In the genomic region with DNA sequence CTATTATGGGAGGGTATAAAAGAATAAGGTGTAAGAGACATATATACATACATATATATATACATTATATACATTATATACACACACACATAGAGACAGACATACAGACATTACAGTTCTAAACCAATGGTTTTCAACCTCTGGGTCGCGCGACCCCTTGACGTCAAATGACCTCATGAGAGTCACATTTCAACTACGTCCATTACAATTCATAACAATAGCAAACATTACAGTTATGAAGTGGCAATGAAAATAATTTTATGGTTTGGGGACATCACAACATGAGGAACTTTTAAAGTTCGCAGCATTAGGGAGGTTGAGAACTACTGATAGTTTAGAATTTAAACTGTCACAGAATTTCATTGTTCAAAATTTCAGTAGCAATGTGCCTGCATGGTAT, we compare ENCODE assay signal across 10 mouse cellular contexts. TPM values are rescaled to one million over a fixed set of nuclear protein-coding genes. Genes with fewer than 3 reads are reported as not detected.
DNase-seq lines count a peak whose midpoint lies in the region; ATAC-seq and TF ChIP-seq lines count a peak whose summit lies in the region.
"Had no signal": no experiment of that assay in that cellular context is flagged by ENCODE, and none has a peak within 500 bp of the region (broad histone marks: within the 10 kb centered on the region; RNA-seq: fewer than 3 reads in every experiment).

No protein-coding gene starts in this region.

- no peak for TF ChIP-seq EP300 in lung, postnatal 0 days (IDR thresholded peaks at IDR 0.05)
- TF ChIP-seq EP300 in stomach, postnatal 0 days (optimal IDR thresholded peaks at IDR 0.05) = no peak

- intact Hi-C loops in gastrocnemius, adult 2 months (cut with DNase I) = loop anchor here (2.0 kb wide), 1 partner anchor 45 kb away; no protein-coding TSS in a partner anchor

- no peak for TF ChIP-seq CTCF in gastrocnemius, adult 2 months (IDR thresholded peaks at IDR 0.05)
- no peak for TF ChIP-seq CTCF in lung, postnatal 0 days (IDR thresholded peaks at IDR 0.05)
- TF ChIP-seq CTCF in stomach, postnatal 0 days (IDR thresholded peaks at IDR 0.05; ENCODE audit: low read depth) = no peak

- H3K9ac ChIP-seq in lung, postnatal 0 days (replicated peaks; ENCODE audit: low read depth) = peak overlapping the region; percentile 98
- H3K9ac ChIP-seq in liver, embryonic 12.5 days = 0 out of 2 replicates have a peak overlapping the region, but pooled peaks have one; percentile 91
- peak overlapping the region; percentile 93; the same call in 1 of the 2 replicates for H3K9ac ChIP-seq in stomach, postnatal 0 days (ENCODE audit: low read length)

- DNase-seq in gastrocnemius, adult 2 months = no peak
- no peak for DNase-seq in gastrocnemius, adult 18-20 months (ENCODE audit: low spot score)
- no peak for DNase-seq in lung, postnatal 0 days (ENCODE audit: low spot score)
- no peak for DNase-seq in lung, postnatal 4 days
- DNase-seq in stomach, postnatal 0 days (ENCODE audit: low spot score) = no peak
- no peak for DNase-seq in adrenal gland, adult 2 months
- DNase-seq: gastrocnemius, postnatal 25 days had no signal

- H3K9me3 ChIP-seq in lung, postnatal 0 days (ENCODE audit: low read length) = no peaks in the 10 kb centered on the region
- H3K9me3 ChIP-seq in liver, embryonic 12.5 days (replicated peaks) = no peaks in the 10 kb centered on the region
- H3K9me3 ChIP-seq in stomach, postnatal 0 days (ENCODE audit: control insufficient read depth, low read length) = no peaks in the 10 kb centered on the region

- no peaks in the 10 kb centered on the region for H3K4me1 ChIP-seq in lung, postnatal 0 days (ENCODE audit: insufficient read depth, low read depth, low read length)
- peaks cover 23% of the 10 kb centered on the region for H3K4me1 ChIP-seq in liver, embryonic 12.5 days
- H3K4me1 ChIP-seq in stomach, postnatal 0 days (replicated peaks; ENCODE audit: control insufficient read depth, insufficient read depth) = no peaks in the 10 kb centered on the region

- WGBS in lung, postnatal 0 days = 57% methylated on average over 6 of the region's 6 CpGs
- 77% methylated on average over 6 of the region's 6 CpGs for WGBS in liver, embryonic 12.5 days (ENCODE audit: insufficient replicate concordance)
- 63% methylated on average over 6 of the region's 6 CpGs for WGBS in stomach, postnatal 0 days

- H3K4me2 ChIP-seq in lung, postnatal 0 days (replicated peaks; ENCODE audit: low read depth, low read length) = peak overlapping the region; percentile 67
- peak overlapping the region; percentile 98 for H3K4me2 ChIP-seq in liver, embryonic 12.5 days
- peak overlapping the region; percentile 63 for H3K4me2 ChIP-seq in stomach, postnatal 0 days (replicated peaks; ENCODE audit: low read depth)

- H3K4me3 ChIP-seq in gastrocnemius, adult 2 months = peak overlapping the region; percentile 85
- H3K4me3 ChIP-seq in lung, postnatal 0 days (ENCODE audit: low read depth, low read length) = peak overlapping the region; percentile 98
- peak overlapping the region; percentile 85 for H3K4me3 ChIP-seq in liver, embryonic 12.5 days
- peak overlapping the region; percentile 91 for H3K4me3 ChIP-seq in stomach, postnatal 0 days (ENCODE audit: low read depth, low read length)

- H3K36me3 ChIP-seq in lung, postnatal 0 days (ENCODE audit: insufficient read depth, low read length) = no peaks in the 10 kb centered on the region
- no peaks in the 10 kb centered on the region for H3K36me3 ChIP-seq in liver, embryonic 12.5 days
- no peaks in the 10 kb centered on the region for H3K36me3 ChIP-seq in stomach, postnatal 0 days (ENCODE audit: control insufficient read depth, insufficient read depth, low read length)

- ATAC-seq in lung, postnatal 0 days = no peak
- ATAC-seq in liver, embryonic 12.5 days = no peak
- no peak for ATAC-seq in stomach, postnatal 0 days (ENCODE audit: low FRiP score, low TSS enrichment)
- ATAC-seq in megakaryocyte-erythroid progenitor cell, adult 5-6 weeks (replicated peaks; ENCODE audit: low FRiP score, low TSS enrichment, poor library complexity, severe bottlenecking) = no peak

- H3K27me3 ChIP-seq in lung, postnatal 0 days (replicated peaks; ENCODE audit: insufficient read depth, low read length) = no peaks in the 10 kb centered on the region
- no peaks in the 10 kb centered on the region for H3K27me3 ChIP-seq in liver, embryonic 12.5 days (replicated peaks)
- H3K27me3 ChIP-seq in stomach, postnatal 0 days (ENCODE audit: control insufficient read depth, insufficient read depth, low read length) = no peaks in the 10 kb centered on the region

- H3K27ac ChIP-seq in gastrocnemius, adult 2 months = peak overlapping the region; percentile 100
- peak overlapping the region; percentile 12; the same call in 1 of the 2 replicates for H3K27ac ChIP-seq in lung, postnatal 0 days (ENCODE audit: low read length)
- no peak overlapping the region for H3K27ac ChIP-seq in liver, embryonic 12.5 days
- H3K27ac ChIP-seq in stomach, postnatal 0 days (replicated peaks) = no peak overlapping the region

RNA-seq across cellular contexts. Expression of a gene that starts 1.5 kb away (rescaled TPM):
- total RNA-seq in gastrocnemius, adult 2 months (2021) = 10 to 100 TPM; 45.6 to 62.4 TPM
- total RNA-seq in gastrocnemius, adult 18-20 months (2021) = 10 to 100 TPM; 30.7 to 44.0 TPM
- 10.8 and 11.0 TPM in 2 replicates for polyA plus RNA-seq in lung, postnatal 0 days (2015; fragmentation: Nextera tagmentation; extraction: Ambion mirVana)
- polyA plus RNA-seq in liver, embryonic 12.5 days (2016; fragmentation: Nextera tagmentation; extraction: Ambion mirVana) = 2.4 and 2.5 TPM in 2 replicates
- 1.6 and 2.0 TPM in 2 replicates for polyA plus RNA-seq in stomach, postnatal 0 days (2015; fragmentation: Nextera tagmentation; extraction: Ambion mirVana)
- total RNA-seq in adrenal gland, adult 2 months (2021) = 10 to 100 TPM in 1 of 2 experiments, 1 to 10 TPM in 1; 9.5 to 10.6 TPM
- 3.6 TPM in 2 replicates for polyA plus RNA-seq in adrenal gland, adult 2 months (2012; rRNA removed)
- total RNA-seq in megakaryocyte-erythroid progenitor cell, adult 5-6 weeks (2014; fragmentation: Nextera tagmentation) = 9.7 and 16.2 TPM in 2 replicates
- 17.3 and 18.7 TPM in 2 replicates for total RNA-seq in megakaryocyte-erythroid progenitor cell, adult 5-6 weeks (2017)

RNA-seq across cellular contexts. Expression of a gene that starts 40.8 kb away (rescaled TPM):
- 10 to 100 TPM in 1 of 2 experiments, 1 to 10 TPM in 1; 7.6 to 25.9 TPM for total RNA-seq in gastrocnemius, adult 2 months (2021)
- 10 to 100 TPM in 1 of 2 experiments, 1 to 10 TPM in 1; 8.1 to 69.3 TPM for total RNA-seq in gastrocnemius, adult 18-20 months (2021)
- polyA plus RNA-seq in lung, postnatal 0 days (2015; fragmentation: Nextera tagmentation; extraction: Ambion mirVana) = 1.9 and 2.3 TPM in 2 replicates
- 0.50 and 0.61 TPM in 2 replicates for polyA plus RNA-seq in liver, embryonic 12.5 days (2016; fragmentation: Nextera tagmentation; extraction: Ambion mirVana)
- polyA plus RNA-seq in stomach, postnatal 0 days (2015; fragmentation: Nextera tagmentation; extraction: Ambion mirVana) = 21.2 and 22.8 TPM in 2 replicates
- total RNA-seq in adrenal gland, adult 2 months (2021) = under 1 TPM; 0.35 to 0.41 TPM
- polyA plus RNA-seq in adrenal gland, adult 2 months (2012; rRNA removed) = 0.35 and 0.47 TPM in 2 replicates
- not detected in 2 replicates for total RNA-seq in megakaryocyte-erythroid progenitor cell, adult 5-6 weeks (2014; fragmentation: Nextera tagmentation)
- 0.46 and 0.56 TPM in 2 replicates for total RNA-seq in megakaryocyte-erythroid progenitor cell, adult 5-6 weeks (2017)
- total RNA-seq: neutrophil, adult 5-6 weeks had no signal

Comparison
In these comparisons a context has a peak if more than half of its experiments do, and no peak if none do; other contexts are left out.
1. H3K27ac ChIP-seq: peak in gastrocnemius, adult 2 months (single experiment) and lung, postnatal 0 days (single experiment); none in liver, embryonic 12.5 days (single experiment) and stomach, postnatal 0 days (single experiment).
2. RNA of a gene that starts 40.8 kb away (total RNA-seq): 8.1 to 69.3 TPM in gastrocnemius, adult 18-20 months and 7.6 to 25.9 TPM in gastrocnemius, adult 2 months; 0.46 to 0.56 TPM in megakaryocyte-erythroid progenitor cell, adult 5-6 weeks and 0.35 to 0.41 TPM in adrenal gland, adult 2 months; every median in the first group is over 4 times any median in the second.
3. Peak in every context shown above with its lines, with median percentiles within 50 percentile points of each other: H3K4me3 ChIP-seq, H3K4me2 ChIP-seq and H3K9ac ChIP-seq.